Mouse (Mus musculus) cerebellum, postnatal 10 days (tissue): ENCODE data around the gene Acap3.

Experiments
- DNase-seq, 2 experiments: peaks; one replicate each; pipeline ENCODE4 v3.0.0; 2021; ENCODE audit warnings: mixed read lengths in 2 of 2

The Acap3 gene

GRCm38 (mm10) chr4:155891551-155892001 lies at the start of gene Acap3, which contains the start of gene Pusl1:
Gene Acap3 (plus strand): TSS chr4:155891822.
Gene Pusl1 (minus strand): TSS chr4:155891781.
- peak; percentile 99 to 100 for DNase-seq

GRCm38 (mm10) chr4:155843231-155843630 lies 48.4 kb upstream of the Acap3 start:
- no peak for DNase-seq

- peak; percentile 98 for DNase-seq
Observed at GRCm38 (mm10) chr4:155846871-155847578, 44.6 kb upstream of the Acap3 start, which contains the start of gene Dvl1. Gene Dvl1 (plus strand): TSS chr4:155847402.

- peak; percentile 71 to 74 for DNase-seq
Observed at GRCm38 (mm10) chr4:155847591-155848352, 43.9 kb upstream of the Acap3 start.

GRCm38 (mm10) chr4:155848434-155849095 lies 43.1 kb upstream of the Acap3 start:
- no peak for DNase-seq

- no peak for DNase-seq
Observed at GRCm38 (mm10) chr4:155849391-155849790, 42.2 kb upstream of the Acap3 start.

- no peak for DNase-seq
Observed at GRCm38 (mm10) chr4:155849792-155850451, 41.7 kb upstream of the Acap3 start.

- no peak for DNase-seq
Observed at GRCm38 (mm10) chr4:155851368-155851767, 40.3 kb upstream of the Acap3 start.

GRCm38 (mm10) chr4:155851951-155852411 lies 39.6 kb upstream of the Acap3 start:
- DNase-seq = peak; percentile 81 to 82

GRCm38 (mm10) chr4:155853421-155853820 lies 38.2 kb upstream of the Acap3 start:
- no peak for DNase-seq

GRCm38 (mm10) chr4:155854991-155855390 lies 36.6 kb upstream of the Acap3 start:
- DNase-seq = no peak

- DNase-seq = peak in 1 of 2 experiments; percentile 10
Observed at GRCm38 (mm10) chr4:155856071-155856470, 35.6 kb upstream of the Acap3 start.

- DNase-seq = no peak
Observed at GRCm38 (mm10) chr4:155856881-155857280, 34.7 kb upstream of the Acap3 start.

- no peak for DNase-seq
Observed at GRCm38 (mm10) chr4:155859318-155859717, 32.3 kb upstream of the Acap3 start.

GRCm38 (mm10) chr4:155861787-155862186 lies 29.8 kb upstream of the Acap3 start:
- DNase-seq = no peak

- DNase-seq = no peak
Observed at GRCm38 (mm10) chr4:155863001-155863400, 28.6 kb upstream of the Acap3 start, which contains the start of gene Tas1r3. Gene Tas1r3 (minus strand): TSS chr4:155863362.

GRCm38 (mm10) chr4:155868614-155869298 lies 22.9 kb upstream of the Acap3 start:
- no peak for DNase-seq

GRCm38 (mm10) chr4:155869317-155870033 lies 22.1 kb upstream of the Acap3 start, which contains the start of the genes Cptp and Ints11:
Gene Cptp (minus strand): TSS chr4:155869440.
Gene Ints11 (plus strand): TSS chr4:155869546.
- peak; percentile 98 to 99 for DNase-seq

GRCm38 (mm10) chr4:155871404-155871803 lies 20.2 kb upstream of the Acap3 start:
- no peak for DNase-seq

GRCm38 (mm10) chr4:155883587-155883986 lies 8.0 kb upstream of the Acap3 start:
- no peak for DNase-seq

GRCm38 (mm10) chr4:155886330-155886729 lies 5.3 kb upstream of the Acap3 start:
- DNase-seq = no peak
